Mouse (Mus musculus): Measurements from ENCODE around the gene Reg3g. TPM values are rescaled to one million over a fixed set of nuclear protein-coding genes. Genes with fewer than 3 reads are reported as not detected.
"Not testable (repeated sequence)": the region's sequence is repeated elsewhere in the genome, so short reads cannot be mapped to it uniquely, and the experiment has no call there.

Reg3g gene
- polyA plus RNA-seq, 2 experiments = not detected

DNA sequence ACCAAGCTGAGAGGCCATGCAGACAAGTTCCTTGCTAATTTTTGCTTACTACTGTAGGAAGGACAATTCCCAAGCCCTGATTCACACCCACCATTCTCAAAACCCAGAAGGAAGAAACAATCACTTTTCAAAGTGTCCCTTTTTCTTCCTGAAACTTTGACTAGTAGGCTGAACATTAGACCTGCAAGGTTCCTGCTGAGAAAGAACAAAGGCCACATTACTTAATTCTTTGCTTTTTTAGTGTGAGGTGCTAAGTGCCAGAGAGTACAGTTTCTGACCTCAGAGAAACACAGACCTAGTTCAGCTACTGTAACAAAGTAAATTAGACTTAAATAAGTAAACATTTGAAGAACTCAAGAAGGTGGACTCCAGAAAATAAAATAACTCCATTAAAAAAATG, 20.3 kb downstream of the Reg3g start:
- no peak overlapping the region for H3K27ac ChIP-seq (replicated peaks; ENCODE audit: low read depth, low read length)
- DNase-seq (ENCODE audit: low spot score) (no peak), ATAC-seq (ENCODE audit: low FRiP score, low read depth) (no peak)
- H3K9ac ChIP-seq (ENCODE audit: low read depth, low read length, severe bottlenecking) = no peak overlapping the region
- no peaks in the 10 kb centered on the region for H3K27me3 ChIP-seq (ENCODE audit: control insufficient read depth, insufficient read depth, low read length)
- no peaks in the 10 kb centered on the region for H3K9me3 ChIP-seq (ENCODE audit: control insufficient read depth, low read length)
- no peak for TF ChIP-seq POLR2A (IDR thresholded peaks at IDR 0.05; ENCODE audit: borderline replicate concordance, extremely low read depth, insufficient read depth, insufficient read length)
- H3K36me3 ChIP-seq (ENCODE audit: control insufficient read depth, insufficient read depth, low read length) = no peaks in the 10 kb centered on the region
- no peak overlapping the region for H3K4me3 ChIP-seq (replicated peaks; ENCODE audit: low read length)
- H3K4me2 ChIP-seq (replicated peaks; ENCODE audit: low read depth, low read length, severe bottlenecking) = no peak overlapping the region
- no peaks in the 10 kb centered on the region for H3K4me1 ChIP-seq (ENCODE audit: control insufficient read depth, insufficient read depth, low read length)

DNA sequence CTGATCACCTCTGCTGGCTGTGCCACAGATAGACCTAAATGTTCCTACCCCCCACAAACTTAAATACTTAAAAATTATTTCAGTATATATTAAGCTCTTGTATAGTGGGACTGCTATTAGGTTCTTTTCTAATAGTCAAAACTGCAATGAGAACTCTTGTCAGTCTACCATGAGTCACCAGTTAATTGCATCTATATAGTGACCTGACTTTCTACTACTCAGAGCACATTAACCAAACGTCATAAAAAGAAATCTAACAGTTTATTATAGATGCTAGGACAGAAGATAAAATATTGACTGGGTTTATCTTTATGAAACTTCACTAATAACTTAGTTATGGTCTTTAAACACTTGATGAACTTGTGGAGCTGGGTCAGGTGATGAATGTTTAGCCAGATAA, 21.5 kb downstream of the Reg3g start:
- Histone ChIP-seq H3K9me3 (ENCODE audit: control insufficient read depth, low read length) (no peaks in the 10 kb centered on the region), H3K36me3 (ENCODE audit: control insufficient read depth, insufficient read depth, low read length) (no peaks in the 10 kb centered on the region), H3K27ac (replicated peaks; ENCODE audit: low read depth, low read length) (no peak overlapping the region), H3K9ac (ENCODE audit: low read depth, low read length, severe bottlenecking) (no peak overlapping the region), H3K4me1 (ENCODE audit: control insufficient read depth, insufficient read depth, low read length) (no peaks in the 10 kb centered on the region), H3K27me3 (ENCODE audit: control insufficient read depth, insufficient read depth, low read length) (no peaks in the 10 kb centered on the region), H3K4me3 (replicated peaks; ENCODE audit: low read length) (no peak overlapping the region), H3K4me2 (replicated peaks; ENCODE audit: low read depth, low read length, severe bottlenecking) (no peak overlapping the region)
- DNase-seq (ENCODE audit: low spot score) (no peak), ATAC-seq (ENCODE audit: low FRiP score, low read depth) (no peak)
- WGBS = 60% methylated on average over 1 of the region's 1 CpGs
- TF ChIP-seq POLR2A (IDR thresholded peaks at IDR 0.05; ENCODE audit: borderline replicate concordance, extremely low read depth, insufficient read depth, insufficient read length) = no peak

GRCm38 (mm10) chr6:78425497-78425896, 43.2 kb downstream of the Reg3g start:
- Histone ChIP-seq H3K27me3 (ENCODE audit: control insufficient read depth, insufficient read depth, low read length) (no peaks in the 10 kb centered on the region), H3K9ac (ENCODE audit: low read depth, low read length, severe bottlenecking) (no peak overlapping the region), H3K4me1 (ENCODE audit: control insufficient read depth, insufficient read depth, low read length) (no peaks in the 10 kb centered on the region), H3K4me3 (replicated peaks; ENCODE audit: low read length) (no peak overlapping the region), H3K27ac (replicated peaks; ENCODE audit: low read depth, low read length) (no peak overlapping the region), H3K9me3 (ENCODE audit: control insufficient read depth, low read length) (no peaks in the 10 kb centered on the region), H3K4me2 (replicated peaks; ENCODE audit: low read depth, low read length, severe bottlenecking) (no peak overlapping the region), H3K36me3 (ENCODE audit: control insufficient read depth, insufficient read depth, low read length) (no peaks in the 10 kb centered on the region)
- DNase-seq (ENCODE audit: low spot score) = no peak
- TF ChIP-seq POLR2A (IDR thresholded peaks at IDR 0.05; ENCODE audit: borderline replicate concordance, extremely low read depth, insufficient read depth, insufficient read length) = no peak
- WGBS = 81% methylated on average over 3 of the region's 3 CpGs
- no peak for ATAC-seq (ENCODE audit: low FRiP score, low read depth)

DNA sequence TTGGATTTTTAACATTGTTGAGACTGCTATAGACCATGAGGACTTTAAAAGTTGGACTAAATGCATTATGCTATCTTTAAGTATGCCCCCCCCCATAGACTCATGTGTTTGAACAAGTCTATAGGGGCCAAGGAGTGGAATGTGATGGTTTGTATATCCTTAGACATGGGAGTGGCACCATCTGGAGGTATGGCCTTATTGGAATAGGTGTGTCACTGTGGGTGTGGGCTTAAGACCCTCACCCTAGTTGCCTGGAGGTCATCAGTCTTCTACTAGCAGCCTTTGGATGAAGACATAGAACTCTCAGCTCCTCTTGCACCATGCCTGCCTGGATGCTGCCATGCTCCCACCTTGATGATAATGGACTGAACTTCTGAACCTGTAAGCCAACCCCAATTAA, 46.3 kb downstream of the Reg3g start, which contains the start of gene Reg1:
Reg1 (plus strand) TSS at position 301 of the 400 bp plus-strand sequence.
- H3K4me2 ChIP-seq (replicated peaks; ENCODE audit: low read depth, low read length, severe bottlenecking); H3K4me1 ChIP-seq (ENCODE audit: control insufficient read depth, insufficient read depth, low read length); H3K9me3 ChIP-seq (ENCODE audit: control insufficient read depth, low read length); H3K4me3 ChIP-seq (replicated peaks; ENCODE audit: low read length); H3K27ac ChIP-seq (replicated peaks; ENCODE audit: low read depth, low read length); ATAC-seq (ENCODE audit: low FRiP score, low read depth); DNase-seq (ENCODE audit: low spot score); H3K9ac ChIP-seq (ENCODE audit: low read depth, low read length, severe bottlenecking); H3K36me3 ChIP-seq (ENCODE audit: control insufficient read depth, insufficient read depth, low read length); H3K27me3 ChIP-seq (ENCODE audit: control insufficient read depth, insufficient read depth, low read length): not testable (repeated sequence)

Other genes with a start within 250 kb of the Reg3g start
- gene Reg3b, start 98.2 kb downstream of the Reg3g start, polyA plus RNA-seq (2012; rRNA removed) = 0.35 and 1.2 TPM in 2 replicates
- not detected in 2 replicates for gene Reg3b, start 98.2 kb downstream of the Reg3g start, polyA plus RNA-seq (2014; fragmentation: Nextera tagmentation; extraction: Ambion mirVana)
- not detected in 2 replicates for gene Reg3d, start 90.0 kb downstream of the Reg3g start, polyA plus RNA-seq (2012; rRNA removed)
- gene Reg3d, start 90.0 kb downstream of the Reg3g start, polyA plus RNA-seq (2014; fragmentation: Nextera tagmentation; extraction: Ambion mirVana) = not detected in 2 replicates
- gene Reg3a, start 88.2 kb downstream of the Reg3g start, polyA plus RNA-seq (2012; rRNA removed) = 0.09 TPM in 1 of 2 replicates, not detected in the other
- not detected in 2 replicates for gene Reg3a, start 88.2 kb downstream of the Reg3g start, polyA plus RNA-seq (2014; fragmentation: Nextera tagmentation; extraction: Ambion mirVana)
- 0.12 TPM in 1 of 2 replicates, not detected in the other for gene Reg2, start 73.2 kb downstream of the Reg3g start, polyA plus RNA-seq (2012; rRNA removed)
- not detected in 2 replicates for gene Reg2, start 73.2 kb downstream of the Reg3g start, polyA plus RNA-seq (2014; fragmentation: Nextera tagmentation; extraction: Ambion mirVana)
- 0.19 TPM in 1 of 2 replicates, not detected in the other for gene Reg1, start 46.2 kb downstream of the Reg3g start, polyA plus RNA-seq (2012; rRNA removed)
- not detected in 2 replicates for gene Reg1, start 46.2 kb downstream of the Reg3g start, polyA plus RNA-seq (2014; fragmentation: Nextera tagmentation; extraction: Ambion mirVana)

Measured in limb, embryonic 14.5 days (tissue).